Mouse (Mus musculus): ENCODE data around the gene Efhd2. TPM values are rescaled to one million over a fixed set of nuclear protein-coding genes. Genes with fewer than 3 reads are reported as not detected.

Gene Efhd2
- polyA plus RNA-seq, 1 experiment = 41.0 TPM

DNA sequence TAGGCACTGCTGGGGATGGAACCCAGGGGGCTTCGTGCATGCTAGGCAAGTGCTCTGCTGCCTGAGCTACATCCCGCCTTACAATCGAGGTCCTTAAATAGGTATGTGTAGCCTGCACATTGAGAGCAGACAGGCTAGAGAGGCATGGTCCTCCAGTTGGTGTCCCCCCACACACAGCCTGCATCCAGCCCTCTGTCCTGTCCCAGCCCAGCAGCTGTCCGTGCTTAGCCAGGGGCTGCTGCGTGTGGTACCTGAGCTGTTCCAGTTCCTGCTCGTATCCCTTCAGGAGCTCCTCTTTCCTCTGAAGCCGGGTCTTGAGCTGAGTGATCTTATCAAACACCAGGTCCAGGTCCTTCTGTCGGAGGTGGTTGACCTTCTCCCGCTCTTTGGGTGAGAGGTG, 30.0 kb upstream of the Efhd2 start:
- no peaks in the 10 kb centered on the region for H3K36me3 ChIP-seq (ENCODE audit: control insufficient read depth, insufficient read depth, low read length)
- no peak for DNase-seq
- no peak overlapping the region for H3K4me3 ChIP-seq (ENCODE audit: insufficient read depth, low read depth, low read length)
- TF ChIP-seq CTCF (conservative IDR thresholded peaks at IDR 0.05; ENCODE audit: insufficient read depth, insufficient read length, low read depth, low read length) (no peak), POLR2A (IDR thresholded peaks at IDR 0.05; ENCODE audit: low read depth, low read length) (no peak)
- 71% methylated on average over 9 of the region's 9 CpGs for WGBS
- no peak overlapping the region for H3K27ac ChIP-seq (ENCODE audit: insufficient read depth, low read depth, low read length)
- no peaks in the 10 kb centered on the region for H3K4me1 ChIP-seq (ENCODE audit: control insufficient read depth, insufficient read depth, low read length)
- H3K27me3 ChIP-seq (replicated peaks; ENCODE audit: control insufficient read depth, insufficient read depth, low read length) = no peaks in the 10 kb centered on the region

GRCm38 (mm10) chr4:141902479-141902858, 27.7 kb upstream of the Efhd2 start:
- H3K4me3 ChIP-seq (ENCODE audit: insufficient read depth, low read depth, low read length) = no peak overlapping the region

DNA sequence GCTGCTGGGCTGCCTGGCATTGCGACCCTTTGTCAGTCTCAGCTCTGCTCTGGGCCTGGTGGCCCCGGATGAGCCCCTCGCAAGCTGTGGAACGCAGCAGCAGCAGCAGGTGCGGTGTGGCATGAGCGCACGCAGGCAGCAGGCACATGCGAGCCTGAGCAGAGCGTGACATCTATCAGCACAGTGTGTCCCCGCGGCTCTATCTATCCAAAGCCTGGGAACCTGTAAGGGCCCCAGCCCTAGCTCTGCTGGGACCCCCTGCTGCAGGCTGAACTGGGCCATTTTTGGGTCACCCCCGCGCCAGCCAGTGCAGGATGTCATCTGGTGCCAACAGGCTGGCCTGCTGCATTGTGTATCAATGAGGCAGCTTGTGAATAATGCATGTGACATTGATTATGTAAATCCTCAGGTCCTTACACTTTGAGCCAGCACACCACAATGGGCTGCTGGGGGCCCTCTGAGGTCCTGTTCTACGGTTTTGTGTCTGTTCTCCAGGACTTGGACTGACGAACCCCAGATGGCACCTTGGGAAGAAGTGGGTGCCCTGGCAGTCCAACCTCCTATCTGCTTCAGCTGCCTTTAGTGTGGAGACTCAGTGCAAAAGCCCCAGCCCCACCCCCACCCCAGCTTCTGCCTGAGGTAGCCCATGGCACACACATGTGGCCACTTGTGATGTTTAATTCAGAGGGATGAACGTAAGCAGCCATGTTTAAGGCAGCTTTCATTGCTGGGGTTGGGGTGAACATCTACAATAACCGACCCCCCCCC, 27.2 kb upstream of the Efhd2 start:
- 78% methylated on average over 17 of the region's 17 CpGs for WGBS
- Histone ChIP-seq H3K4me1 (ENCODE audit: control insufficient read depth, insufficient read depth, low read length) (no peaks in the 10 kb centered on the region), H3K27ac (ENCODE audit: insufficient read depth, low read depth, low read length) (no peak overlapping the region), H3K4me3 (ENCODE audit: insufficient read depth, low read depth, low read length) (no peak overlapping the region), H3K36me3 (ENCODE audit: control insufficient read depth, insufficient read depth, low read length) (no peaks in the 10 kb centered on the region), H3K27me3 (replicated peaks; ENCODE audit: control insufficient read depth, insufficient read depth, low read length) (no peaks in the 10 kb centered on the region)
- TF ChIP-seq CTCF (conservative IDR thresholded peaks at IDR 0.05; ENCODE audit: insufficient read depth, insufficient read length, low read depth, low read length) (no peak), POLR2A (IDR thresholded peaks at IDR 0.05; ENCODE audit: low read depth, low read length) (no peak)
- no peak for DNase-seq

More at GRCm38 (mm10) chr4:141902479-141902858, 27.7 kb upstream of the Efhd2 start:
- TF ChIP-seq POLR2A (IDR thresholded peaks at IDR 0.05; ENCODE audit: low read depth, low read length) = no peak
- TF ChIP-seq CTCF (conservative IDR thresholded peaks at IDR 0.05; ENCODE audit: insufficient read depth, insufficient read length, low read depth, low read length) = no peak
- Histone ChIP-seq H3K27ac (ENCODE audit: insufficient read depth, low read depth, low read length) (no peak overlapping the region), H3K27me3 (replicated peaks; ENCODE audit: control insufficient read depth, insufficient read depth, low read length) (no peaks in the 10 kb centered on the region), H3K36me3 (ENCODE audit: control insufficient read depth, insufficient read depth, low read length) (no peaks in the 10 kb centered on the region), H3K4me1 (ENCODE audit: control insufficient read depth, insufficient read depth, low read length) (no peaks in the 10 kb centered on the region)
- DNase-seq = no peak
- 88% methylated on average over 8 of the region's 8 CpGs for WGBS

- no peak for TF ChIP-seq CTCF (conservative IDR thresholded peaks at IDR 0.05; ENCODE audit: insufficient read depth, insufficient read length, low read depth, low read length)
- no peak for TF ChIP-seq POLR2A (IDR thresholded peaks at IDR 0.05; ENCODE audit: low read depth, low read length)
- DNase-seq = no peak
- Histone ChIP-seq H3K27ac (ENCODE audit: insufficient read depth, low read depth, low read length) (no peak overlapping the region), H3K4me1 (ENCODE audit: control insufficient read depth, insufficient read depth, low read length) (no peaks in the 10 kb centered on the region), H3K4me3 (ENCODE audit: insufficient read depth, low read depth, low read length) (no peak overlapping the region), H3K27me3 (replicated peaks; ENCODE audit: control insufficient read depth, insufficient read depth, low read length) (no peaks in the 10 kb centered on the region), H3K36me3 (ENCODE audit: control insufficient read depth, insufficient read depth, low read length) (no peaks in the 10 kb centered on the region)
- WGBS = 79% methylated on average over 11 of the region's 11 CpGs
Observed at GRCm38 (mm10) chr4:141900421-141900820, 25.7 kb upstream of the Efhd2 start.

GRCm38 (mm10) chr4:141899936-141900335, 25.2 kb upstream of the Efhd2 start:
- Histone ChIP-seq H3K27ac (ENCODE audit: insufficient read depth, low read depth, low read length) (no peak overlapping the region), H3K4me3 (ENCODE audit: insufficient read depth, low read depth, low read length) (no peak overlapping the region), H3K4me1 (ENCODE audit: control insufficient read depth, insufficient read depth, low read length) (no peaks in the 10 kb centered on the region), H3K27me3 (replicated peaks; ENCODE audit: control insufficient read depth, insufficient read depth, low read length) (no peaks in the 10 kb centered on the region), H3K36me3 (ENCODE audit: control insufficient read depth, insufficient read depth, low read length) (no peaks in the 10 kb centered on the region)
- DNase-seq = no peak
- no peak for TF ChIP-seq POLR2A (IDR thresholded peaks at IDR 0.05; ENCODE audit: low read depth, low read length)
- no peak for TF ChIP-seq CTCF (conservative IDR thresholded peaks at IDR 0.05; ENCODE audit: insufficient read depth, insufficient read length, low read depth, low read length)
- 26% methylated on average over 8 of the region's 8 CpGs for WGBS

DNA sequence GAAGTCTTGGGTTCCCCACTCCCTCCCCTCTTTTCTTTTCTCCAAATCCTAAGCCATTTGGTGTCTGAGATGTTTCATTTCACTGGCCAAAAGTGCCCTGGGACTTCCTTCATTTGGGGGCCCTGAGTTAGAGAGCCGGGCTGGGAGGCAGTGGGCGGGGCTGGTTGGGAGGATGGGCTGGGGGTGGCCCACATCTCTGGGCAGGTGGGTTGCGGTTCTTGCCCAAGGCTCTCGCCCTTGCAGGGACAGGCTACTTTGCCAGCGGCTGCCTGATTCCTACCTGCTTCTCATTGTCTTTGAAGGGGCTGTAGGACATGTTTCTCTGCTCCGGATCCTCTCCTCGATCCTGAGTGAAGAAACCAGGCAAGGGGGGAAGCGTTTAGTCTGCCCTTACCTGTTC, 24.2 kb upstream of the Efhd2 start:
- Histone ChIP-seq H3K4me3 (ENCODE audit: insufficient read depth, low read depth, low read length) (no peak overlapping the region), H3K36me3 (ENCODE audit: control insufficient read depth, insufficient read depth, low read length) (no peaks in the 10 kb centered on the region), H3K4me1 (ENCODE audit: control insufficient read depth, insufficient read depth, low read length) (no peaks in the 10 kb centered on the region), H3K27me3 (replicated peaks; ENCODE audit: control insufficient read depth, insufficient read depth, low read length) (no peaks in the 10 kb centered on the region), H3K27ac (ENCODE audit: insufficient read depth, low read depth, low read length) (no peak overlapping the region)
- DNase-seq = no peak
- TF ChIP-seq CTCF (conservative IDR thresholded peaks at IDR 0.05; ENCODE audit: insufficient read depth, insufficient read length, low read depth, low read length) (no peak), POLR2A (IDR thresholded peaks at IDR 0.05; ENCODE audit: low read depth, low read length) (no peak)
- 85% methylated on average over 8 of the region's 8 CpGs for WGBS

GRCm38 (mm10) chr4:141897838-141898237, 23.1 kb upstream of the Efhd2 start:
- no peak for TF ChIP-seq POLR2A (IDR thresholded peaks at IDR 0.05; ENCODE audit: low read depth, low read length)
- TF ChIP-seq CTCF (conservative IDR thresholded peaks at IDR 0.05; ENCODE audit: insufficient read depth, insufficient read length, low read depth, low read length) = no peak
- DNase-seq = no peak
- 89% methylated on average over 3 of the region's 3 CpGs for WGBS
- Histone ChIP-seq H3K27ac (ENCODE audit: insufficient read depth, low read depth, low read length) (no peak overlapping the region), H3K36me3 (ENCODE audit: control insufficient read depth, insufficient read depth, low read length) (no peaks in the 10 kb centered on the region), H3K4me1 (ENCODE audit: control insufficient read depth, insufficient read depth, low read length) (no peaks in the 10 kb centered on the region), H3K27me3 (replicated peaks; ENCODE audit: control insufficient read depth, insufficient read depth, low read length) (no peaks in the 10 kb centered on the region), H3K4me3 (ENCODE audit: insufficient read depth, low read depth, low read length) (no peak overlapping the region)

Data from kidney, adult 2 months (tissue).